Mouse (Mus musculus) CD4-positive, CD25-positive, alpha-beta regulatory T cell, adult 2 months (primary cell): Measurements from ENCODE around the gene Gm20388.

Source experiments
- DNase-seq: peaks from one replicate; pipeline ENCODE4 v3.0.0-alpha.2; 2012; ENCODE audit warnings: low read depth, low spot score

The Gm20388 gene

DNA sequence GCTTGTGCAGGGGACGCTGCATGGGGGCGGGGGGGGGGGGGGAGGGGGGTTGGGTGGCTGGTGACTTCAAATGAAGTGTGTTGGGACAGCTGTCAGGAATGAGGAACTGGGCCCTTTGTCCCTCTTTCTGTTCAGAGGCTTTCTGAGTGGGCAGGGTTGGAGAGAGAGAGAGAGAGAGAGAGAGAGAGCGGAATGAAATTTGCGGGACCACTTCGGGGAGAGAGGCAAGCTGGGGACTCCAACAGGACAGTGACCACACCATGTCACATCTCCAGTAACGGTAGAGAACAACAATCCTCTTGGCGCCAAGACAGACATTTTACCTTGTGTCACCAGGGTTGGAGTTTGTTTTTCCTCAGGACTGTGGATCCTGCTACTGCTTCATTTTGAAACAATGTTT is 1934.1 kb downstream of the Gm20388 start:
- DNase-seq: no peak

- DNase-seq: no peak
Observed at GRCm38 (mm10) chr8:121846815-121847214, 1936.2 kb downstream of the Gm20388 start.

GRCm38 (mm10) chr8:121847261-121847822 is 1936.7 kb downstream of the Gm20388 start:
- no peak for DNase-seq

DNA sequence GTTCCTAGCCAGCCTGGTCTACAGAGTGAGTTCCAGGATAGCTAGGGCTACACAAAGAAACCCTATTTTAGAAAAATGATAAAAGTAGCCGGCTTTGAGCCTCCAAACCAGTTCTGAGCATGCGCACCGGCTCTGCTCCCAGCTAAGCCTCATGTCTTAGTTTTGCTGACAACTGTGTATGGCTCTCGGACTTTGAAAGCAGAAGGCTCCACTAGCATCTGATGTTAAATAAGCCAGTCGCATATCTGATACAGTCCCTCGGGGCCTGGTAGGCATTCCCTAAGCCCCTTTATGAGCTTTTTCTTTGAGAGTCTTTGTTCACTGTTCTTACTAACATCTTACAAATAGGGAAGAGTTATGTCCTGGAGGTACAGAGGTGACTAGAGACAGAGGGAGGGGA is 1937.3 kb downstream of the Gm20388 start:
- no peak for DNase-seq

GRCm38 (mm10) chr8:121848495-121848894 is 1937.9 kb downstream of the Gm20388 start:
- DNase-seq: no peak

DNA sequence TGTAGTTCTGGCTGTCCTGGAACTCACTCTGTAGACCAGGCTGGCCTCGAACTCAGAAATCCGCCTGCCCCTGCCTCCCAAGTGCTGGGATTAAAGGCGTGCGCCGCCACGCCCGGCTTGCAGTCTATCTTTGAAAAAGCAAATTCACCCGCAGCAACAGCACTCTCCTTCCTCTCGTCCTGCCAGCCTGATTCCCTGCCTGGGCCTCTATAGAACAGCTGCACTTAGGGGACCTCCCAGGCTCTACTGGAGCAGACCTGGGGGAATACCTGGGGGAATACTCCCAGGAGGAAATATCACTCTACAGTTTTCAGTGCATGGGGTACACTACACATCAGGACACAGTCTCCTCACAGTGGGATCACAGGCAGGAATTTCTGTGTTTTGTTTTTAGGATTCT is 1938.7 kb downstream of the Gm20388 start:
- DNase-seq: no peak

GRCm38 (mm10) chr8:121850018-121850417 is 1939.4 kb downstream of the Gm20388 start:
- peak; percentile 90 for DNase-seq

- DNase-seq: peak; percentile 33
Observed at GRCm38 (mm10) chr8:121850436-121850820, 1939.8 kb downstream of the Gm20388 start.

DNA sequence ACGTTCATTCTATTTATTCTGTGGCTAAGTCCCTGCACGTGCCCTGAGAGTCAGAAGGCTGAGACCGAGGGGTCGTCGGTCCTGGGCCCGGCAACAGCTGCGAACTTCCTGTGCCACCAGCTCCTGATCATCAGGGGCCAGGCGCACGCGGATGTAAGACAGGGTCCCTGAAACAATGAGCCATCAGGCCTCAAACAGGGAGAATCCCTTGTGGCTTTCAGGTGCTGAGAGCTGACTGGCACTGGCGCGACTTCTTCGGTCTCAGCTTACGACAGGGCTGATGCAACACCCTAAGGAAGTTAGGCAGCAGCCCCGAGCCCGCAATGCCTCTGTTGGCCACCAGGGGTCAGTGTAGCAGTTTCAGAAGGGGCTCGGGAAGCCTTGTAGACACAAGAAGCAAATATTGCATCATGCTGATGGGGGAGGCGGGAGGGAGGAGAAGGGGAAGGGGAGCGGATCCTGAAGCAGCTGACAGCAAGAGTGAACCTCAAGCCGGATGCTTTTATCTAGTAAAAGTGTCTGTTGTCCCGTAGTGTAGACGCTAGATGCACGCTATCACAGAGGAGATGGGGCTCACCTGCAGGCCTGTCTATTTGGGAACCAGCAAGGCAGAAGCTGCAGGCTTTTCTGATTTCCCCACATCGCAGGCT is 1940.3 kb downstream of the Gm20388 start:
- DNase-seq: peak; percentile 97

- DNase-seq: peak; percentile 34
Observed at GRCm38 (mm10) chr8:121851716-121852115, 1941.1 kb downstream of the Gm20388 start.

- DNase-seq: peak; percentile 75
Observed at GRCm38 (mm10) chr8:121852464-121852863, 1941.8 kb downstream of the Gm20388 start.

DNA sequence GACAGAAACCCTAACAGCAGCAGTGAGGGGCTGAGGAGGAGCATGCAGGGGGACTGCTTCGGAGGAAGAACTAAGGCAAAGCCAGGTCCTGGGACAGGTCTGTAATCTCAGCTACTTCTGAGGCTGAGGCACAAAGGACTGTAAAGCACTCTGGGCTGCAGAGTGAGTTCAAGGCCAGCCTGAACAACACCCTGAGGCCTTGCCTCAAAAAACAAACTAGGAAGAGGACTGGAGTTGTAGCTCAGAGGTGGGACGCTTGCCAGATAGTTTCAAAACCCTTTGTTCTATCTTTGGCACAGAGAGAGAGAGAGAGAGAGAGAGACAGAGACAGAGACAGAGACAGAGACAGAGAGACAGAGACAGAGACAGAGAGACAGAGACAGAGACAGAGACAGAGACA is 1942.9 kb downstream of the Gm20388 start:
- no peak for DNase-seq

DNA sequence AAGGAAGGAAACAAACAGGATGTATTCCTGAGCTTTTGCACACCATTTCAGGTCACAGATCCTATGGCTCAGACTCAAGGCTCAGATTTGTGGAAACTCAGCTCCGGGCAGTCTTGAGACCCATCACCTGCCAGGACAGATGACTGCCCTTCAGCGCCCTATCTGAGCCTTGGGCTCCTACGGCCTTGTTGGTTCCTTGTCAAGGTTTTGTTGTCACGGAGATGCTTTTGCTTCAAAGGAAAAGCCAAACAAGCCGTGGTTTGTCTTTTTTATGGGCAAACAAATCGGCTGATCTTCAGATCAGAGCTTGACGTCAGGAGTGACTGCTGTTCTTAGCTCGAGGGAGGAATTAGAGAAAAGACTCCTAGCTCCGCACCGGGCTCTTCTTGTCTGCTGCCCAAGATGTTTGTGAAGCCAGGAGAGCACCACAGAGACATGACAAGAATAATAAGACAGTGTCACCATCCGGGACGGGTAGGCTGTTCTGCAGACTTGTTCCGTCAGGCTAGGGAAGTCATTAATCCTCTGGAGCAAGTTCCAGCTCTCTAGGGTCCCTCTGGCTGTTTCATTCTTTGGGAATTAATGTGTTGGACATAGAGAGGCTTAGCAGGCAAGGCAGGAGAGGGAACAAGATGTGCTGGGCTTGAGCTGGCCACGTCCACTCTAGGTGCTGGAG is 1945.6 kb downstream of the Gm20388 start:
- DNase-seq: no peak

DNA sequence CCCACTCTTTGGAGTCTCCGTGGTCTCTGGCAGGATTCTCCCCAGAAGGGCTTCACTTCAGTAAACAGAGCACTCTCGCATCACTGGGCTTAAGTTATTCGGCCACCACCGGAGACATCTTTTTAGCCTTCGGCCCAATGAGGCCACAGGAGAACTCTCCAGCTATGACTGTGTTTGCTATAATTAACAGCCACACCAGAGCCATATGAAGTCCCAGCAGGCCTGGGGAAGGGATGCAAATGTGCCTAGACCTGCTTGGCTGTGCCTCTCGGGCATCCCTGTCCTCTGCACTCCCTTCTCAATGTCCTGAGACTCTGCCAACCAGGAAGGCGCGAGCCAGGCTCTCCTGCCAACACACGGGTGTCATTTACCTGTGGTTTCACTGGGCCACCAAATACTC is 1946.7 kb downstream of the Gm20388 start:
- DNase-seq: no peak

DNA sequence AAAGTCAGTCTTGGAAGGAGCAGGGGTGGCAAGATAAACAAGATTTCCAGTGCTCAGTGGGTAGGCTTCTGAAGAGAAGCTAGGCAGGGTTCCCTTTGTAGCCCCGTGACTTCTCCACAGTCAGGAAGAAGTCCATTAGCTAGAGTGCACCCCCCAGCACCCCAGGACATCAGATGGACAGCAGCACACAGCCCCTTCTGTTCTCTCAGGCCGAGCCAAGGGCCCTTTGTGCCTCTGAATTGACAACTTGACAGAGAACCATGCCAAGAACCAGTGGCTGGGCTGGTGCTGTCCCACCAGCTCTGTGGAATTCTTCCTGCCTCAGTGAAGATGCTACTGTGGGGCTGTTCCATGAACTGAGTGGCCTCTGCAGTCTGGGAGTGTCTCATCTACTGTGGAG is 1947.1 kb downstream of the Gm20388 start:
- no peak for DNase-seq

DNA sequence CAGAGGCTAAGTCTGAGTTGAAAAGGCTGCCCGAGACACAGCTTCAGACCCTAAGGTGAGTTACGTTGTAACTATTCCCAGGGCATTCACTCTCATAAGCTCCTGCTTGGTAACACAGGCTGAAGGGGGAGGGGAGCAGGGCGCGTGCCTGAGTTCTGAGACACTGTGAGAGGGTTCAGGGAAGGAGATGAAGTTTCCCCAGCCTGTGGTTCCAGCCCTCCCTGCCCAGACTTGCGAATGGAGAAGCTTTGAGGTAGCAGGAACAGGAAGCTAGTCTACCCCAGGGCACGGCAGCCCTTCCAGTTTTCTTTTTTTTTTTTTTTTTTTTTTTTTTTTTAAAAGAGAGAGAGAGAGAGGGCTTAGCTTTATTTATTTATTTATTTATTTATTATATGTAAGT is 1950.6 kb downstream of the Gm20388 start:
- DNase-seq: no peak

- DNase-seq: no peak
Observed at GRCm38 (mm10) chr8:121861806-121862548, 1951.3 kb downstream of the Gm20388 start.

- DNase-seq: no peak
Observed at GRCm38 (mm10) chr8:121865356-121865755, 1954.7 kb downstream of the Gm20388 start.

DNA sequence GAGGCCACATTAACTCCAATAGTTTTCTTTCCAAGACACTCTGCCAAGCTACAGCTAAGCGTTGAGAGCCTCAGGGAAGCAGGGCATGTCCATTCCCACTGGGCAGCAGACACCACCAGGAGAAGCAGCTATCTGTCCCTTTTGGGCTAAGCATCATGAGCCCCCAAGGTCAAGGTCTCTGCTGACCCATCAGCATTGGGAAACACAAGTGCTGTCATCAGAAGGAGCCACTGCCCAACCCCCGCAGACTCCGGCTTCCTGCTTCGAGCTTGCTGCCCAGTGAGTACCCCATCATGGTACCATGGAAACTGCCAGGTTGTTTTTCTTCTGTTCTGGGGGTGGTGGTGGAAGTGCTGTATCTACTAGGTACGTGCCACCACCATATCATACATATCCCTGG is 1957.6 kb downstream of the Gm20388 start:
- no peak for DNase-seq

DNA sequence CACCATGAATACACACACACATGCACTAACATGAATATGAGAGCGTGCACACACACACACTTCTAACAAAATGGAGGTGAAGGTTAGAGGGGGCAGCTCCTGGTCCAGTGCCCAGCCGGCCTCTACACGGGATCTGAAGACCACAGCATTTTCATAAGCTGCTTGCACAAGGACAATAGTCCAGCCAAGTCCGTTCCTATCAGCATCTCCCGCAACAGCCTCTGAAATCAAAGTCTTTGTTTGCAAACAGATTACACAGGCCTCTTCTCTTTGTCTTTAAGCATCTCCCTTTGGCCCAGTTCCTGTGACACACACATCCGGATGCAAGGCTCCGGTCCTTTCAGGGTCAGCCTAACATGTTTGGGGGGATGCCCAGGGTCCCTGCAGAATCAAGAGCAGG is 1958.3 kb downstream of the Gm20388 start:
- DNase-seq: no peak

DNA sequence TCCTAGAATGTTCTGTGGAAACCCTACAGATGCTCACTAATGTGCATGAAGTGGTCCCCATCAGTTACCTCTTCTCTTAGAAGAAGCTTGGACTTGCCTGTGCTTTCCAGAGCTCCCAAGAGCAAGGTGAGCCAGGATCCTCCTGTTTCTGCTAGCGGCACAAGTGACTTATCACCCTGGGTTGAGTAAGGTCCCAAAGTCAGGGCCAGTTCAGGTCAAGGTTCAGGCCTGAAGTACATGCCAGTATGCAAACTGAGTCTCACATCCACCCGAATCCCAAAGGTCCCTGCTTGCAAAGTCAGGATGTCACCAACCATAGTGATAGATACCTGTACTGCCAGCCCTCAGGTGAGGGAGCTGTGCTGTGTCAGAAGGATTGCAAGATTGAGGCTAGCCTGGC is 1959.5 kb downstream of the Gm20388 start:
- no peak for DNase-seq

- no peak for DNase-seq
Observed at GRCm38 (mm10) chr8:121871833-121872440, 1961.3 kb downstream of the Gm20388 start.
